Mouse (Mus musculus) adrenal gland, postnatal 4 days (tissue): ENCODE measurements around the gene Smurf1. TPM values are rescaled to one million over a fixed set of nuclear protein-coding genes. Genes with fewer than 3 reads are reported as not detected.

Source experiments
- DNase-seq, 2 experiments: peaks; one replicate each; pipeline ENCODE4 v3.0.0; 2021 to 2022; ENCODE audit warnings: low spot score in 2 of 2, mixed read lengths in 2 of 2
- microRNA-seq: library from miRNA; unstranded; fragments of <30 nt; microRNA quantifications from one replicate; pipeline ENCODE4 v1.2.0, GENCODE M21; 2021
- total RNA-seq, 2 experiments: library from RNA; stranded (reverse); gene quantifications; 2 replicates each; pipeline ENCODE4 v1.2.3; 2021

The Smurf1 gene
- total RNA-seq, 2 experiments from 2014 or later, result 24.7 to 28.4 TPM

DNA sequence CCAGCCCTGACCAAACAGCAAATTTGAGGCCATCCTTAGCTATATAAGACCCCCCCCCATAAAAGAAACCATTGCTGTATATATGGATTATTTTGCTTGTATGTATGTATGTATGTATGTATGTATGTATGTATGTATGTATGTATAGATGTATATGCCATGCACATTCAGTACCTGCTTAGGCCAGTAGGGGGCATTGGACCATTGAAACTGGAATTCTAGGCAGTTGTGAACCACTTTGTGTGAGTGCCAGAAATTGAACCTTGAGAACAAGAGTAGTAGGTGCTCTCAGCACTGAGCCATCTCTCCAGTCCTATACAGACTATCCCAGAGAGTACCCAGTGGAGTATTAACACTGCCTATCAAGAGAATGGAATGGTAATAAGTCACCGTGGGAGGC, 93.9 kb downstream of the Smurf1 start:
- no peak for DNase-seq

GRCm38 (mm10) chr5:144870782-144871181, 94.9 kb downstream of the Smurf1 start:
- no peak for DNase-seq

DNA sequence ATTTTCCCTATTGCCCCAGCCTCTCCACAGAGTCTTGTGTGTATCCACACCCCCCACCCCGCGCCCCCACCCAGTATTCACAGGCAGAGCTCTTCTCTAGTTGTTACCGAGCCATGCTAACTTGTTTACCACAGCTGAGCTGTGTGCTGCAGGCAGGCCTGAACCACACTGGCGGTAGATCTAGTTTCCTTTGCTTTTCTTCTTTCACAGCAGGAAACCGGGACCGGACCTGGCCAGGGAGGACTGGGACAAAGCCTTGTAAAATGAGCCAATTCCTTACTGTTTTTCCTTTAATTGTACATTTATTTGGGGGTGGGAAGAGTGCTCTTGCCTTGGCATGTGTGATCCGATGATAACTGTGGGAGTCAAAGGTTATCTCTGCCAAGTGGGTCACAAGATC, 96.2 kb downstream of the Smurf1 start:
- no peak for DNase-seq

GRCm38 (mm10) chr5:144866923-144867322, 98.7 kb downstream of the Smurf1 start:
- DNase-seq, result no peak

GRCm38 (mm10) chr5:144860913-144861312, 104.7 kb downstream of the Smurf1 start:
- DNase-seq, result no peak

DNA sequence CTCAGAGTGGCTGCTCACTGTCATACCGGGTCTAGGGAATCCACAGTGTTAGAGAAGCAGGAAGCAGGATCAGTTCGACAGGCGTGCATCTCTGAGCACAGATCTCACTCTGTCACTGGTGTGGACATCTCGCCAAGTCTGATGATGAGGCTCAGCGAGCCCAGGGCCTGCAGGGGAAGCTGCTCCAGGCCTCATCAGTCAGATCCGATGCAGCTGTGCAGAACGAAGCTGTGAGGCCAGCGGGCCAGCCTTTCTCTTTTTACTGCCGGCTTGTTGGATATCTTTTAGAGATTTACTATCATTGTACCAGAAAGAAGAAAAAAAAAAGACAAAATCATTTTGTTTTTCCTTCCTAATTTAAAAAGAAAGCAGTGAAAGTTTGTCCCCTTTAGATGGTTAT, 106.4 kb downstream of the Smurf1 start:
- DNase-seq, result no peak

GRCm38 (mm10) chr5:144858527-144858926, 107.1 kb downstream of the Smurf1 start:
- no peak for DNase-seq

DNA sequence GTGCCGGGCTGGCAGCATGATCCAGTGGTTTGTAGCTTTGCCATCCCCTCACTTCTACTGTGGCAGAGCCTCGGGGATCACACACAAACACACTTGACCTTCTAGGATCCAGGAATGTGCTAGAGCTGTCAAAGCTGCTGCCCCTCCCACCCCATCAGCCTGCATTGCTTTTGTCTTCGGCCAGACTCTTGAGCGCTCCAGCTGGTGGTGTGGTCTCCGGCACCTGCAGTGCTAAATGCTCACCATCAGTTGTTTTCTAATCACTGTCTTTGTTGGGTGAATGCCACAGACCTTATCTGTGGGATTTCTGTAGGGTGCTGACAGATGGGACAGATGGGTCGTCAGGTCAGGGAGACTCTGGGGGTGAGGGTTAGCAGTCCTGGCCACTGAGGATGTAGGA, 109.7 kb downstream of the Smurf1 start:
- DNase-seq, result no peak

- DNase-seq, result no peak
Observed at GRCm38 (mm10) chr5:144853931-144854330, 111.7 kb downstream of the Smurf1 start.

GRCm38 (mm10) chr5:144851820-144852219, 113.8 kb downstream of the Smurf1 start:
- no peak for DNase-seq

- no peak for DNase-seq
Observed at GRCm38 (mm10) chr5:144849932-144850331, 115.7 kb downstream of the Smurf1 start.

DNA sequence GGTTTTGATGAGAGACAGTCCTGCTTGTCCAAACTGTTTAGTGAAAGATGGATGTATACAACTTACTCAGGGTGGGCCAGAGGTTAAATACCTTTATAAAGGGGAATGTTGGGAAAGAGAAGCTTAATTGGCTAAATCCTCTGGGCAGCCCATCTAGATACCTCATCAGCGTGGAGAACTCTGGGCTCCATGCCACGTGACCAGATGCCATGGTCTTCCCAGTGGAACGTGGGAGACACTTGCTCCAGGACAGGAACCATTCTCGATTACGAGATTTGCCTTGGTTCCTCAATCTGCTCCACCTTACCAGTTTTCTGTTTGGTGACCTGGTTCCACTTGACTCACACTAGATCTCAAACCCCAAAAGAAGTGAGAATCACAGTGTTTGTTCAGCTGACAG, 116.9 kb downstream of the Smurf1 start:
- DNase-seq, result no peak

DNA sequence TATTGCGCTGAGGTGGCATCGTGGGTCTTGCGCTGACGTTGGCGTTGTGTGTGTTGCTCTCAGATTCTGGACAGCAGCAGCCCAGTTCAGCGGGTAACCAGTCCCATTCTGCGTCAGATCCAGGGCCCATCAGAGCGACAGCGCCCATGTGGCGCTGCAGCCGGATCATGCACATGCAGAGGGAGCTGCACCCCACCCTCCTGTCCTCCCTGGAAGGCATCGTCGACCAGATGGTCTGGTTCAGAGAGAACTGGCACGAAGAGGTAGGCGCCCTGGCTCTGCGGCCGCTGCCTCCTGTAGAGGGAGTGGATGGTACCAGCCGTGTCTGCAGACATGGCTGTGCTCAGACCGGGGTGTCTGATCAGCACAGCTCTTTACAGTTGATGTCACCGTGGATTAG, 120.3 kb downstream of the Smurf1 start:
- no peak for DNase-seq

DNA sequence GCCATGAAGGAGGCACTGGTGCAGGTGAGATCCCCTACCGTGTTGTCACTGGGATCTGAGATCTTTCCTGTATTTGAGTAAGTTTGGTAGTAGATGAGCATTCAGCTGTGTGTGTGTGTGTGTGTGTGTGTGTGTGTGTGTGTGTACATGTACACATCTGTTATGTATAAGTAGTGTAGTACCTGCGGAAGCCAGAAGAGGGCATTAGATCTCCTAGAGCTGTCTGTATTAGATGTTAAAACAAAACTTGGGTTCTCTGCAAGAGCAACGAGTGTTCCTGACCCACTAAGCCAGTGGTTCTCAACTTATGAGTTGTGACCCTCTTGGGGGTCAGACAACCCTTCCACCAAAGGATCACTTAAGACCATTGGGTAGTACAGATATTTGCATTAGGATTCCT, 129.5 kb downstream of the Smurf1 start:
- no peak for DNase-seq

DNA sequence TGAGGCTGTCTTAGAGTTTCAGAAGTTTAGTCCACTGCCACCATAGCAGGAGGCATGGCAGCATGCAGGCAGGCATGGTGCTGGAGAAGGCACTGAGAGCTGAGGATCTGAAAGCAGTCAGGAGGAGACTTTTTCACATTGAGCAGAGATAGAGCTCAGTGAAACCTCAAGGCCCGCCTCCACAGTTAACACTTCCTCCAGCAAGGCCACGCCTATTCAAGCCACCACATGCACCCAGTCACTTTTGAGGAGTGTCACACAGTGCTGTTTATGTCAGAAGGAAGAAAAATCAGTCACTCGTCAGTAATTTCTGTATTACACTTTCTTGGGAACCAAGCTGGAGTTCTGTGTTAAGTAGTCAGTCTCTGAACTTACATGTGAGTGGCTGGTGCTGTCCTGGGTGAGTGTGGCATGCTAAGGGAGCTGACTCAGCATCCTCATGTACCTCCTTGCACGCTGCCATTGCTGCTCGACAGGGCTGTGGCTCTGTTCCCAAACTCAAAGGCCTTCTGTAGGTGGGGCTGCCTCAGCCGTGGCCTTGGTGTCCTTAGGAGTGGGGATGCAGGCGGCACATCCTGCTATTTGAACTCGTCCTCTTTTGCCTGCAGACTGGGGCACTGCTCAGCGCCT, 133.7 kb downstream of the Smurf1 start:
- DNase-seq, result no peak

DNA sequence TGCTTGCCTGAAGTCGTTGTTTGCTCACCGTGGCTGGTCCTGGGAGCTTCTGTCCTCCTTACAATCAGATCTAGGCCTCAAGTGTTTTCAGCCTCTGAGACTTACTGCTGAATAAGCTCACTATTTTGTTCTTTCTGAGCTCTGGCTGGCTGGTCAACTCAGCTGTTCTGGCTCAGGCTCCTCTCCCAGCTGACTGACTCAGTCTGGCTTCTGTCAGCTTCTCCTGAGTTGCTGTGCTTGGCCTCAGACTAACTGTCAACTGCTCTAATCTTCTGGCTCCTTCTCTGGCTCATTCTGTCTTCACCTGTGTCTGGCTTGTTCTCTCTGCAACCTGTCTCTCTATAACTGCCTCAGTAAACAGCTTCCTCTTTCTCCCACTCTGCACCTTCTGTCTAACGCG, 136.0 kb downstream of the Smurf1 start:
- DNase-seq, result no peak

- DNase-seq, result no peak
Observed at GRCm38 (mm10) chr5:144828365-144829102, 137.1 kb downstream of the Smurf1 start.

Small RNA genes within 50 kb of the gene (microRNA-seq; reads per million reads assigned to microRNA genes)
- gene Mir7039, result not detected

Other genes with a start within 250 kb of the Smurf1 start
- gene Tmem130, start 204.0 kb downstream of the Smurf1 start, total RNA-seq, result 10 to 100 TPM; 41.6 to 49.1 TPM
- gene Trrap, start 198.1 kb downstream of the Smurf1 start, total RNA-seq, result 100 to 1,000 TPM; 141 to 154 TPM
- not detected for gene Gm4871, start 66.9 kb upstream of the Smurf1 start, total RNA-seq
- not detected for gene 1700018F24Rik, start 77.1 kb upstream of the Smurf1 start, total RNA-seq
- gene Arpc1a, start 118.0 kb upstream of the Smurf1 start, total RNA-seq, result 100 to 1,000 TPM; 114 to 121 TPM
- not detected for gene Kpna7, start 118.2 kb upstream of the Smurf1 start, total RNA-seq
- 100 to 1,000 TPM; 226 to 243 TPM for gene Arpc1b, start 148.4 kb upstream of the Smurf1 start, total RNA-seq
- gene Pdap1, start 174.4 kb upstream of the Smurf1 start, total RNA-seq, result 100 to 1,000 TPM; 106 to 108 TPM
- 100 to 1,000 TPM; 106 to 113 TPM for gene Bud31, start 174.5 kb upstream of the Smurf1 start, total RNA-seq
- 10 to 100 TPM; 29.2 to 32.0 TPM for gene Ptcd1, start 201.3 kb upstream of the Smurf1 start, total RNA-seq
- gene Cpsf4, start 201.4 kb upstream of the Smurf1 start, total RNA-seq, result 10 to 100 TPM; 28.0 to 29.0 TPM
- 100 to 1,000 TPM; 367 to 390 TPM for gene Atp5j2, start 226.2 kb upstream of the Smurf1 start, total RNA-seq
- gene Zkscan14, start 236.0 kb upstream of the Smurf1 start, total RNA-seq, result 10 to 100 TPM; 14.0 to 14.7 TPM
- 10 to 100 TPM; 16.2 to 16.8 TPM for gene Zkscan5, start 238.7 kb upstream of the Smurf1 start, total RNA-seq